Mouse (Mus musculus) heart, postnatal 0 days (tissue): ENCODE results near the gene Olfr325. TPM values are rescaled to one million over a fixed set of nuclear protein-coding genes. Genes with fewer than 3 reads are reported as not detected.
"Not testable (repeated sequence)": the region's sequence is repeated elsewhere in the genome, so short reads cannot be mapped to it uniquely, and the experiment has no call there.

Source experiments
- ATAC-seq: fragments of 200-750 bp; cut with Nextera tagmentation; 2 replicates; pipeline ENCODE4 v1.8.0; 2017; ENCODE audit warnings: low read depth, moderate number of reproducible peaks, moderate library complexity; ENCODE audit not compliant: insufficient read depth
- DNase-seq: peaks from one replicate; pipeline ENCODE4 v3.0.0-alpha.2; 2016; ENCODE audit warnings: low spot score
- H3K27ac ChIP-seq: fragments of 300-500 bp; sonication (generic); 2 replicates; pipeline ENCODE4 v1.5.1; 2014; ENCODE audit warnings: low read depth, mild to moderate bottlenecking
- H3K27me3 ChIP-seq: fragments of 300-500 bp; sonication (generic); 2 replicates; pipeline ENCODE4 v1.6.1; 2014; ENCODE audit warnings: low read length, mixed read lengths; ENCODE audit not compliant: control insufficient read depth, insufficient read depth
- H3K36me3 ChIP-seq: fragments of 300-500 bp; sonication (generic); replicated peaks from 2 replicates; pipeline ENCODE4 v1.6.1; 2014; ENCODE audit warnings: low read length, mixed read lengths; ENCODE audit not compliant: control insufficient read depth, insufficient read depth
- H3K4me1 ChIP-seq: fragments of 300-500 bp; sonication (generic); 2 replicates; pipeline ENCODE4 v1.6.1; 2014; ENCODE audit warnings: antibody characterized with exemption; ENCODE audit not compliant: control insufficient read depth, insufficient read depth
- H3K4me2 ChIP-seq: fragments of 300-500 bp; sonication (generic); 2 replicates; pipeline ENCODE4 v1.6.1; 2014; ENCODE audit warnings: low read depth, mild to moderate bottlenecking, low read length, moderate library complexity
- H3K4me3 ChIP-seq: fragments of 300-500 bp; sonication (generic); 2 replicates; pipeline ENCODE4 v1.5.1; 2014; ENCODE audit warnings: low read depth, low read length
- H3K9ac ChIP-seq: fragments of 300-500 bp; sonication (generic); replicated peaks from 2 replicates; pipeline ENCODE4 v1.6.1; 2014; ENCODE audit warnings: low read depth, low read length, mixed read lengths
- H3K9me3 ChIP-seq: fragments of 300-500 bp; sonication (generic); replicated peaks from 2 replicates; pipeline ENCODE4 v1.6.1; 2016; ENCODE audit warnings: low read length; ENCODE audit not compliant: control insufficient read depth
- CTCF ChIP-seq: IDR thresholded peaks from 2 replicates; pipeline ENCODE4 v1.5.1; 2016; ENCODE audit warnings: antibody characterized with exemption, control low read depth, low read depth
- EP300 ChIP-seq: IDR thresholded peaks from 2 replicates; pipeline ENCODE4 v1.6.1; 2016; ENCODE audit warnings: antibody characterized with exemption, low read depth
- WGBS: fragments of 180-500 bp; shearing (Covaris S2); extraction: QIAGEN DNeasy Blood & Tissue Kit; methylation state at CpG from one replicate; pipeline ENCODE4 v1.1.7; 2014; 5-methylcytosine and 5-hydroxymethylcytosine counted together
- polyA plus RNA-seq: library from polyadenylated mRNA; unstranded; fragments of >200 nt; fragmentation: Nextera tagmentation; extraction: Ambion mirVana; gene quantifications from 2 replicates; pipeline ENCODE4 v1.2.1, GENCODE M21; 2015
- total RNA-seq: library from RNA; depleted of rRNA; stranded (reverse); fragments of >200 nt; gene quantifications from 2 replicates; pipeline ENCODE4 v1.2.3, GENCODE M21; 2014; ENCODE audit warnings: low replicate concordance; rRNA removed

Olfr325 gene
- not detected in 2 replicates for total RNA-seq
- not detected in 2 replicates for polyA plus RNA-seq

GRCm38 (mm10) chr11:58577430-58577829, at the start of gene Olfr325:
Olfr325 (plus strand) TSS chr11:58577730.
- Histone ChIP-seq H3K27me3 (no peaks in the 10 kb centered on the region), H3K4me2 (no peak within 1 kb of the TSS), H3K27ac (no peak within 1 kb of the TSS), H3K4me1 (no peaks in the 10 kb centered on the region), H3K9me3 (no peaks in the 10 kb centered on the region), H3K4me3 (no peak within 1 kb of the TSS), H3K9ac (no peak within 1 kb of the TSS), H3K36me3 (no peaks in the 10 kb centered on the region)
- no peak for TF ChIP-seq EP300
- TF ChIP-seq CTCF: no peak
- ATAC-seq: no peak
- DNase-seq: no peak
- WGBS: 68% methylated on average over 1 of the region's 1 CpGs

GRCm38 (mm10) chr11:58534736-58535135, 42.8 kb upstream of the Olfr325 start, which contains the start of gene Olfr330:
Olfr330 (minus strand) TSS chr11:58534836.
- H3K9ac ChIP-seq, H3K4me3 ChIP-seq, ATAC-seq, H3K9me3 ChIP-seq, H3K27me3 ChIP-seq, H3K4me1 ChIP-seq, DNase-seq, H3K36me3 ChIP-seq, H3K27ac ChIP-seq, H3K4me2 ChIP-seq: not testable (repeated sequence)

- WGBS: 62% methylated on average over 5 of the region's 5 CpGs
- H3K27me3 ChIP-seq: no peaks in the 10 kb centered on the region
- H3K9me3 ChIP-seq: no peaks in the 10 kb centered on the region
- DNase-seq (no peak), ATAC-seq (no peak)
- no peak within 1 kb of the TSS for H3K9ac ChIP-seq
- no peak within 1 kb of the TSS for H3K4me2 ChIP-seq
- no peaks in the 10 kb centered on the region for H3K4me1 ChIP-seq
- no peak within 1 kb of the TSS for H3K27ac ChIP-seq
- no peaks in the 10 kb centered on the region for H3K36me3 ChIP-seq
- TF ChIP-seq CTCF: no peak
- no peak for TF ChIP-seq EP300
- H3K4me3 ChIP-seq: no peak within 1 kb of the TSS
These were observed 31.2 kb upstream of the Olfr325 start, which contains the start of gene Olfr329-ps for GRCm38 (mm10) chr11:58546322-58546721. Olfr329-ps (minus strand) TSS chr11:58546422.

- H3K9me3 ChIP-seq: no peaks in the 10 kb centered on the region
- H3K4me3 ChIP-seq: no peak within 1 kb of the TSS
- DNase-seq: no peak
- TF ChIP-seq EP300 (no peak), CTCF (no peak)
- WGBS: 70% methylated on average over 1 of the region's 1 CpGs
- no peak within 1 kb of the TSS for H3K27ac ChIP-seq
- H3K4me2 ChIP-seq: no peak within 1 kb of the TSS
- ATAC-seq: no peak
- H3K27me3 ChIP-seq: no peaks in the 10 kb centered on the region
- H3K4me1 ChIP-seq: no peaks in the 10 kb centered on the region
- no peak within 1 kb of the TSS for H3K9ac ChIP-seq
- no peaks in the 10 kb centered on the region for H3K36me3 ChIP-seq
These were observed 22.0 kb upstream of the Olfr325 start, which contains the start of gene Olfr328 for GRCm38 (mm10) chr11:58555536-58555935. Olfr328 (minus strand) TSS chr11:58555636.

- ATAC-seq: no peak
- H3K4me1 ChIP-seq: no peaks in the 10 kb centered on the region
- no peak for TF ChIP-seq EP300
- no peak for TF ChIP-seq CTCF
- no peak within 1 kb of the TSS for H3K4me3 ChIP-seq
- no peak within 1 kb of the TSS for H3K9ac ChIP-seq
- no peak within 1 kb of the TSS for H3K27ac ChIP-seq
- H3K9me3 ChIP-seq: no peaks in the 10 kb centered on the region
- 48% methylated on average over 5 of the region's 5 CpGs for WGBS
- no peaks in the 10 kb centered on the region for H3K27me3 ChIP-seq
- no peak within 1 kb of the TSS for H3K4me2 ChIP-seq
- H3K36me3 ChIP-seq: no peaks in the 10 kb centered on the region
- no peak for DNase-seq
These were observed 7.1 kb upstream of the Olfr325 start, which contains the start of gene Olfr224 for GRCm38 (mm10) chr11:58570405-58570804. Olfr224 (minus strand) TSS chr11:58570553.

- Histone ChIP-seq H3K27ac (no peak overlapping the region), H3K4me1 (no peaks in the 10 kb centered on the region), H3K27me3 (no peaks in the 10 kb centered on the region), H3K36me3 (no peaks in the 10 kb centered on the region), H3K9ac (no peak overlapping the region), H3K9me3 (no peaks in the 10 kb centered on the region), H3K4me3 (no peak overlapping the region), H3K4me2 (no peak overlapping the region)
- ATAC-seq (no peak), DNase-seq (no peak)
- TF ChIP-seq EP300: no peak
- no peak for TF ChIP-seq CTCF
- 63% methylated on average over 8 of the region's 8 CpGs for WGBS
These were observed 1.1 kb downstream of the Olfr325 start for GRCm38 (mm10) chr11:58578636-58579035.
